Mouse (Mus musculus): Measurements from ENCODE around the gene March2. TPM values are rescaled to one million over a fixed set of nuclear protein-coding genes. Genes with fewer than 3 reads are reported as not detected.

Gene March2
- total RNA-seq, 2 experiments from 2014 or later: 90.0 to 90.1 TPM

DNA sequence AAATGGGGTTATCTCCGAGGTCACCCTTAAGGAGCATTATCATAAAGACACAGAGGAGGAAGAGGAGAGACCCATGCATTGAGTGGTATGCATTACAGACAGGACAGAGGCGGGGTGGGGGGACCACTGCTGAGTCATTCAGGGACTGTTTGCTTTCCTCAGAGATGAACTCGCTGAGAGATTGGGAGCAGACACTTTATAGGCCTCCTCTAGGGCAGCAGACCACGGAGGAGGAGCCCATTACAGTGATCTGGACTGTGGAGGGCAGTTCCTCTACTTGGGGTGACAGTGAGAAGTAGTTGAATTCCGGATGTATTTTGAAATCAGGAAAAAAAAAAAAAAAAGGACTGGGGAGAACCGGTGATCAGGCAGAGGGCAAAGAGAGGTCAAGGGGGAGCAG lies 78.7 kb downstream of the March2 start:
- no peak for DNase-seq (ENCODE audit: low spot score in 2 of 2)

DNA sequence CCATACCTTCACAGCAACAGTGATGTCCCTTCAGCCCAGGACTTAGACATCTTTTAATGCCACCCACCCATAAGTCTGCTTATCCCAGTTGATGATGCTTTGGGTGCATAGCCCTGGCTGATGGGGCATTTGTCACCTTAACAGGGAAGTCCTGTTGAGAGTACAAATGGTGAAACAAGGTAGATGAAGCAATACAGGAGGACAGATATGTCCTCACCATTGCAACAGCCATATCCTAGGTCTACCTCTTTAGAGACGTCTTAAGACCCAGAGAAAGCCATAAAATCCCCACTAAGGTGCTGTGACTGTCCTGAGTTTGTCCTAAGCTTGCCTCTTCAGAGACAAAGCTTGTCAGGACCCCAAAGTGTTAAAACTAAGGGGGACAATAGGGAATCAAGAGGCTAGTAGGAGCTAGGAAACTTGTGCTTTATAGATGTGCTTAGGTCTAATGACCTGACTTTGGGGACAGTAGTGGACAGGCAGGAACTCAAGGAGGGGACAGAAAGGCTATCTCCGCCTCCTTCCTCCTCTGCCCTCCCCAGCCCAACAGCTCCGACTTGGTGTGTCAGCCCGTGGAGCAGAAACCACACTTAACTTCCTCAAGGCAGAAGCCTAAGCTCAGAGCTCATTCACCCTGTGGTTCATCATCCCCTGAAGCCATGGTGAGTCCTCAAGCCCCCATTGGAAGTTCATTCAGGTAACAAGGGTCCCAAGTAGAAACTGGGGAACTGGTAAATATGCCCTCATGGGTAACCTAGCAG lies 80.8 kb downstream of the March2 start, which contains the start of gene Pram1:
Pram1 (plus strand) TSS at position 541 of the 761 bp plus-strand sequence.
- DNase-seq (ENCODE audit: low spot score in 2 of 2): no peak

- DNase-seq (ENCODE audit: low spot score in 2 of 2): peak; percentile 65 to 70
Observed at GRCm38 (mm10) chr17:33637038-33637437, 81.4 kb downstream of the March2 start.

Other genes with a start within 250 kb of the March2 start
- 10 to 100 TPM; 23.0 to 27.4 TPM for gene Adamts10, start 194.5 kb downstream of the March2 start, total RNA-seq (2021)
- 1 to 10 TPM; 1.3 to 4.2 TPM for gene Myo1f, start 163.0 kb downstream of the March2 start, total RNA-seq (2021)
- gene Zfp414, start 89.6 kb downstream of the March2 start, total RNA-seq (2021): 10 to 100 TPM; 44.0 to 46.7 TPM
- gene Pram1, start 80.6 kb downstream of the March2 start, total RNA-seq (2021): under 1 TPM in 1 of 2 experiments, not detected in 1; 0.60 TPM
- gene Hnrnpm, start 31.8 kb downstream of the March2 start, total RNA-seq (2021): 100 to 1,000 TPM; 129 to 143 TPM
- 100 to 1,000 TPM; 359 to 382 TPM for gene Rab11b, start 41.9 kb upstream of the March2 start, total RNA-seq (2021)
- 1 to 10 TPM; 1.4 to 2.2 TPM for gene Angptl4, start 63.2 kb upstream of the March2 start, total RNA-seq (2021)
- 10 to 100 TPM; 27.5 to 32.7 TPM for gene Kank3, start 91.8 kb upstream of the March2 start, total RNA-seq (2021)
- gene Rps28, start 105.9 kb upstream of the March2 start, total RNA-seq (2021): 100 to 1,000 TPM; 702 to 765 TPM
- gene Ndufa7, start 105.9 kb upstream of the March2 start, total RNA-seq (2021): 100 to 1,000 TPM; 194 to 196 TPM
- 10 to 100 TPM; 24.2 to 24.4 TPM for gene Cd320, start 124.4 kb upstream of the March2 start, total RNA-seq (2021)
- not detected for gene Gm7029, start 155.2 kb upstream of the March2 start, total RNA-seq (2021)
- 1 to 10 TPM; 2.5 to 2.8 TPM for gene Kifc1, start 172.0 kb upstream of the March2 start, total RNA-seq (2021)
- under 1 TPM in 1 of 2 experiments, not detected in 1; 0.58 TPM for gene Platr17, start 186.5 kb upstream of the March2 start, total RNA-seq (2021)
- gene Daxx, start 190.7 kb upstream of the March2 start, total RNA-seq (2021): 10 to 100 TPM; 27.4 to 34.7 TPM
- gene Tapbp, start 197.2 kb upstream of the March2 start, total RNA-seq (2021): 10 to 100 TPM; 42.0 to 53.5 TPM
- 10 to 100 TPM; 33.0 to 35.5 TPM for gene Zbtb22, start 197.2 kb upstream of the March2 start, total RNA-seq (2021)
- gene Rgl2, start 210.9 kb upstream of the March2 start, total RNA-seq (2021): 10 to 100 TPM; 62.2 to 63.5 TPM
- 10 to 100 TPM; 92.3 to 94.0 TPM for gene Pfdn6, start 221.7 kb upstream of the March2 start, total RNA-seq (2021)
- 10 to 100 TPM; 12.5 to 13.8 TPM for gene Wdr46, start 222.0 kb upstream of the March2 start, total RNA-seq (2021)
- gene B3galt4, start 232.8 kb upstream of the March2 start, total RNA-seq (2021): 1 to 10 TPM; 5.9 to 6.5 TPM
- 10 to 100 TPM; 71.1 to 71.2 TPM for gene Vps52, start 237.1 kb upstream of the March2 start, total RNA-seq (2021)
- gene Rps18, start 237.3 kb upstream of the March2 start, total RNA-seq (2021): 100 to 1,000 TPM; 332 to 337 TPM